Mouse (Mus musculus) intestine, embryonic 14.5 days (tissue): ENCODE measurements around the gene Ces2f. TPM values are rescaled to one million over a fixed set of nuclear protein-coding genes. Genes with fewer than 3 reads are reported as not detected.

Experiments used
- ATAC-seq: fragments of 200-750 bp; cut with Nextera tagmentation; replicated peaks from 2 replicates; pipeline ENCODE4 v1.8.0; 2017; ENCODE audit warnings: low read depth, moderate number of reproducible peaks, moderate TSS enrichment, moderate library complexity; ENCODE audit not compliant: low FRiP score, low TSS enrichment
- DNase-seq: peaks from one replicate; pipeline ENCODE4 v3.0.0-alpha.2; 2018; ENCODE audit warnings: low spot score
- H3K27ac ChIP-seq: fragments of 300-500 bp; sonication (generic); 2 replicates; pipeline ENCODE4 v1.5.1; 2014; ENCODE audit warnings: low read depth, mild to moderate bottlenecking, control low read depth
- H3K27me3 ChIP-seq: fragments of 300-500 bp; sonication (generic); replicated peaks from 2 replicates; pipeline ENCODE4 v1.6.1; 2014; ENCODE audit warnings: low read length, control low read depth; ENCODE audit not compliant: control insufficient read depth, insufficient read depth
- H3K36me3 ChIP-seq: fragments of 300-500 bp; sonication (generic); 2 replicates; pipeline ENCODE4 v1.6.1; 2014; ENCODE audit warnings: low read length, control low read depth; ENCODE audit not compliant: control insufficient read depth, insufficient read depth
- H3K4me1 ChIP-seq: fragments of 300-500 bp; sonication (generic); replicated peaks from 2 replicates; pipeline ENCODE4 v1.6.1; 2014; ENCODE audit warnings: low read length, control low read depth, mixed read lengths; ENCODE audit not compliant: control insufficient read depth, insufficient read depth
- H3K4me2 ChIP-seq: fragments of 300-500 bp; sonication (generic); 2 replicates; pipeline ENCODE4 v1.6.1; 2014; ENCODE audit warnings: low read length
- H3K4me3 ChIP-seq: fragments of 300-500 bp; sonication (generic); 2 replicates; pipeline ENCODE4 v1.5.1; 2014; ENCODE audit warnings: low read depth, low read length, control low read depth, mixed read lengths
- H3K9ac ChIP-seq: fragments of 300-500 bp; sonication (generic); 2 replicates; pipeline ENCODE4 v1.6.1; 2014; ENCODE audit warnings: mild to moderate bottlenecking, low read length
- H3K9me3 ChIP-seq: fragments of 300-500 bp; sonication (generic); 2 replicates; pipeline ENCODE4 v1.6.1; 2016; ENCODE audit warnings: low read length, control low read depth; ENCODE audit not compliant: control insufficient read depth
- WGBS: fragments of 180-500 bp; shearing (Covaris S2); extraction: QIAGEN DNeasy Blood & Tissue Kit; methylation state at CpG from one replicate; pipeline ENCODE4 v1.1.7; 2014; 5-methylcytosine and 5-hydroxymethylcytosine counted together
- polyA plus RNA-seq: library from polyadenylated mRNA; unstranded; fragments of >200 nt; fragmentation: Nextera tagmentation; extraction: Ambion mirVana; gene quantifications from 2 replicates; pipeline ENCODE4 v1.2.1, GENCODE M21; 2014

The Ces2f gene
- polyA plus RNA-seq, 1 experiment from 2014 or later, result not detected

GRCm38 (mm10) chr8:104961537-104961961 lies 14.4 kb downstream of the Ces2f start, which contains the start of gene Ces2g:
Ces2g (plus strand) TSS chr8:104961718.
- Histone ChIP-seq H3K9ac (no peak within 1 kb of the TSS), H3K4me2 (no peak within 1 kb of the TSS), H3K4me3 (no peak within 1 kb of the TSS), H3K27ac (no peak within 1 kb of the TSS), H3K9me3 (no peaks in the 10 kb centered on the region), H3K36me3 (no peaks in the 10 kb centered on the region), H3K4me1 (no peaks in the 10 kb centered on the region), H3K27me3 (no peaks in the 10 kb centered on the region)
- WGBS, result 65% methylated on average over 5 of the region's 5 CpGs
- DNase-seq, result no peak
- ATAC-seq, result no peak

- H3K4me2 ChIP-seq, result no peak overlapping the region
- 70% methylated on average over 8 of the region's 8 CpGs for WGBS
- no peaks in the 10 kb centered on the region for H3K4me1 ChIP-seq
- no peak overlapping the region for H3K9ac ChIP-seq
- no peaks in the 10 kb centered on the region for H3K36me3 ChIP-seq
- DNase-seq (no peak), ATAC-seq (no peak)
- no peak overlapping the region for H3K27ac ChIP-seq
- H3K27me3 ChIP-seq, result no peaks in the 10 kb centered on the region
- no peak overlapping the region for H3K4me3 ChIP-seq
- no peaks in the 10 kb centered on the region for H3K9me3 ChIP-seq
These were observed 15.2 kb downstream of the Ces2f start for GRCm38 (mm10) chr8:104962229-104962901.

GRCm38 (mm10) chr8:104963375-104963894 lies 16.3 kb downstream of the Ces2f start:
- 78% methylated on average over 4 of the region's 4 CpGs for WGBS
- no peak overlapping the region for H3K9ac ChIP-seq
- H3K36me3 ChIP-seq, result no peaks in the 10 kb centered on the region
- H3K9me3 ChIP-seq, result no peaks in the 10 kb centered on the region
- DNase-seq, result no peak
- no peak for ATAC-seq
- H3K4me3 ChIP-seq, result no peak overlapping the region
- H3K4me2 ChIP-seq, result no peak overlapping the region
- H3K4me1 ChIP-seq, result no peaks in the 10 kb centered on the region
- H3K27ac ChIP-seq, result no peak overlapping the region
- H3K27me3 ChIP-seq, result no peaks in the 10 kb centered on the region

- H3K9ac ChIP-seq, result no peak overlapping the region
- no peak overlapping the region for H3K4me3 ChIP-seq
- WGBS, result 86% methylated on average over 5 of the region's 5 CpGs
- H3K4me2 ChIP-seq, result no peak overlapping the region
- no peaks in the 10 kb centered on the region for H3K36me3 ChIP-seq
- no peaks in the 10 kb centered on the region for H3K27me3 ChIP-seq
- no peaks in the 10 kb centered on the region for H3K4me1 ChIP-seq
- ATAC-seq, result no peak
- H3K27ac ChIP-seq, result no peak overlapping the region
- no peak for DNase-seq
- peaks cover 6% of the 10 kb centered on the region; the same call in 1 of the 2 replicates for H3K9me3 ChIP-seq
These were observed 37.0 kb downstream of the Ces2f start for GRCm38 (mm10) chr8:104984126-104984525.

GRCm38 (mm10) chr8:104984942-104985341 lies 37.8 kb downstream of the Ces2f start:
- ATAC-seq, result no peak

GRCm38 (mm10) chr8:104998191-104998590 lies 51.0 kb downstream of the Ces2f start:
- DNase-seq, result no peak
- Histone ChIP-seq H3K4me2 (no peak overlapping the region), H3K27me3 (no peaks in the 10 kb centered on the region), H3K9me3 (no peaks in the 10 kb centered on the region), H3K4me1 (no peaks in the 10 kb centered on the region), H3K9ac (no peak overlapping the region), H3K36me3 (no peaks in the 10 kb centered on the region), H3K27ac (no peak overlapping the region), H3K4me3 (no peak overlapping the region)
- 78% methylated on average over 6 of the region's 6 CpGs for WGBS
- no peak for ATAC-seq

More at GRCm38 (mm10) chr8:104984942-104985341, 37.8 kb downstream of the Ces2f start:
- Histone ChIP-seq H3K27ac (no peak overlapping the region), H3K27me3 (no peaks in the 10 kb centered on the region), H3K36me3 (no peaks in the 10 kb centered on the region), H3K4me1 (no peaks in the 10 kb centered on the region), H3K4me3 (no peak overlapping the region), H3K9me3 (peaks cover 3% of the 10 kb centered on the region; the same call in 1 of the 2 replicates), H3K4me2 (no peak overlapping the region), H3K9ac (no peak overlapping the region)
- 91% methylated on average over 2 of the region's 2 CpGs for WGBS
- DNase-seq, result no peak

GRCm38 (mm10) chr8:104999183-104999582 lies 52.0 kb downstream of the Ces2f start:
- no peaks in the 10 kb centered on the region for H3K4me1 ChIP-seq
- H3K4me3 ChIP-seq, result no peak overlapping the region
- no peaks in the 10 kb centered on the region for H3K9me3 ChIP-seq
- ATAC-seq, result no peak
- no peak overlapping the region for H3K4me2 ChIP-seq
- H3K9ac ChIP-seq, result no peak overlapping the region
- no peak overlapping the region for H3K27ac ChIP-seq
- H3K36me3 ChIP-seq, result no peaks in the 10 kb centered on the region
- no peaks in the 10 kb centered on the region for H3K27me3 ChIP-seq
- WGBS, result 77% methylated on average over 6 of the region's 6 CpGs
- DNase-seq, result no peak

- Histone ChIP-seq H3K4me2 (no peak within 1 kb of the TSS), H3K36me3 (no peaks in the 10 kb centered on the region), H3K4me3 (no peak within 1 kb of the TSS), H3K4me1 (no peaks in the 10 kb centered on the region), H3K27me3 (no peaks in the 10 kb centered on the region), H3K9ac (no peak within 1 kb of the TSS), H3K9me3 (no peaks in the 10 kb centered on the region), H3K27ac (no peak within 1 kb of the TSS)
- whole genome bisulfite sequencing, result 72% methylated on average over 7 of the region's 7 CpGs
- no peak for ATAC-seq
- DNase-seq, result peak; percentile 53
These were observed 53.4 kb downstream of the Ces2f start, which contains the start of gene Ces2h for GRCm38 (mm10) chr8:105000586-105000985. Ces2h (plus strand) TSS chr8:105000853.
